Mouse (Mus musculus): ENCODE results near the gene Oxt.
A peak's percentile ranks its signal among the peaks of the same experiment; 100 is the strongest.

DNA sequence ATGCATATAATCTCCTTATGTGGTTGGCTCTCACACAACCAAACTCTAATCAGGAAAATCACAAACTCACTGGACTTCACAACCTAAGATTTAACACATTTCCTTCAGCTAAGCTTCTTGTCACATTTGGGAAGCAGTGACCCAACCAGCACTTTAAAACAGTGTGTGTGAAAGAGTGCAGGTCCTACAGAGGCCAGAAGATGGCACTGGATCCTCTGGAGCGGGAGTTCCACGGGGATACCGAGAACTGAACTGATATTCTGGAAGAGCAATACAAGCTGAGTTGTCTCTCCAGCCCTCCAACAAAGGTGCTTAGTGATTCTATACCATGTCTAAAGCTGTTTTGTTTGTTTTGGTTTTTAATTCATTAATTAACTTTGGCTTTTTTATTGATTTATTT is 37.1 kb downstream of the Oxt start:
- 0 out of 2 replicates have a peak, but pooled peaks have one; percentile 6 for TF ChIP-seq CTCF (IDR thresholded peaks at IDR 0.05; ENCODE audit: borderline replicate concordance, insufficient read depth, low read length)
- TF ChIP-seq POLR2A (IDR thresholded peaks at IDR 0.05; ENCODE audit: low read depth, low read length) = no peak
